Mouse (Mus musculus): ENCODE data around the gene Cd55.

DNA sequence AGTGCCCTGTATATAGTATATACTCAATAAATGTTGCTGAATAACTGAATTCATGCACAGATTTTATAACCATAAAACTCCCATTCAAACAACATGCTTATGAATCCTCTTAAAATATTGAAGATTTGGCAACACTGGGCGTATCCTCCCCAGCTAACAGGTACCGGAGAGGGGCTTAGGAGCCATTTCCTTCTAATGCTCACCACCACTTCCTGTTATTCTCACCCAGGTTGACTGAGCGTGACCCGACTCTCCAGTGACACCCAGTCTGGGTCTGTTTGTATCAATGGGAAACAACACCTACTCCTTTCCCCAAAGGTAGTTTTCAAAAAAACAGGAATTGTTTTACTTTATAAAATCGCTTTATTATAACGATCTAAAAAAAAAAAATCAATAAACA lies 12.4 kb upstream of the Cd55 start:
- TF ChIP-seq TAL1 (conservative IDR thresholded peaks at IDR 0.05; ENCODE audit: low read depth, low read length) (no peak), POLR2AphosphoS5 (IDR thresholded peaks at IDR 0.05; ENCODE audit: insufficient replicate concordance, low read depth, low read length) (no peak), CTCF (IDR thresholded peaks at IDR 0.05; ENCODE audit: low read depth, low read length) (no peak), GATA1 (IDR thresholded peaks at IDR 0.05; ENCODE audit: borderline replicate concordance, low read length) (no peak)
